Mouse (Mus musculus) gastrocnemius, postnatal 25 days (tissue): ENCODE results near the gene Mob3a. TPM values are rescaled to one million over a fixed set of nuclear protein-coding genes. Genes with fewer than 3 reads are reported as not detected.
A peak's percentile ranks its signal among the peaks of the same experiment; 100 is the strongest.

Source experiments
- DNase-seq: peaks from one replicate; pipeline ENCODE4 v3.0.0; 2022
- total RNA-seq, 2 experiments: library from RNA; stranded (reverse); gene quantifications; 1 replicate in 1 of 2; 2 replicates in 1 of 2; pipeline ENCODE4 v1.2.3; 2021

The Mob3a gene
- total RNA-seq, 2 experiments from 2014 or later, result 5.7 to 6.8 TPM

DNA sequence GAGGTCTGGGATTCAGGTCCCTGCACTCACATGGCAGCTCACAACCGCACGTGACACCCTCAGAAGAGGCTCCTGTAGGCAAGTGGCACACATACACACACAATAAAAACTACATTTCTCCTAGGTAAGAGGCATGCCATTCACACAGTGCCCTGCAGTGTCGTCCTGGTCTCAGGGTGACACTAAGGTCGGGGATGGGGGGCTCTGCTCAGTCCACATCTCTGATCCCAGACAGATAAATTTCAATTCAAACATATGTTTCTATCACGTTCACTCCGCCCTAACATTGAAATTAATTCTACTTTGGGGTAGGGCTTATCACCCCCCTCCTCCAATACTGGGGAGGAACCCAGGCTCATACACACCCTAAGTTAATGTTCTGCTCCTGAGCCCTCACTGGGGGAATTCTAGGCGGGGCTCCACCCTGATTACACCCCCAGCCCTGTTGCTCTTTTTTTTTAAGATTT lies 1.7 kb downstream of the Mob3a start:
- DNase-seq, result no peak

DNA sequence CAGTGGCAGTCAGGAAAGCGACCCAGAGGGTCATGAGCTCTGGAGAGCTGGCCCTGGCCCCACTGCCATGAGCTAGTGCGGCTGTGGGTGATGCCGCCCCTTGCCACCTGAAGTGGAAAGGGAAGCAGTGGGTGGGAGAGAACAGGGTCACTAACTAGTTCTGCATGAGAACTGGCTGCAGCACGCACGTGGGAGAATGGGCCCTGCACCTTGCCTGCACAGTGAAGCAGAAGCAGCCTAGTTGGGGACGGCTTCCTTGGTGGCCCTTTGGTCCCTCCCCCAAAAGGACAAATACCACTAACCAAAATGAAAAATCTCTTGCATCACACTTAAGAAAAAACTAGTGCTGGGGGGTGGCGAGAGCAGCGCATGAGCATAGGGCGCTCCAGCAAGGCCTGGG lies 3.2 kb downstream of the Mob3a start:
- DNase-seq, result no peak

- DNase-seq, result no peak
Measured at GRCm38 (mm10) chr10:80697812-80698211, 4.0 kb downstream of the Mob3a start.

- DNase-seq, result no peak
Measured at GRCm38 (mm10) chr10:80697393-80697787, 4.4 kb downstream of the Mob3a start.

DNA sequence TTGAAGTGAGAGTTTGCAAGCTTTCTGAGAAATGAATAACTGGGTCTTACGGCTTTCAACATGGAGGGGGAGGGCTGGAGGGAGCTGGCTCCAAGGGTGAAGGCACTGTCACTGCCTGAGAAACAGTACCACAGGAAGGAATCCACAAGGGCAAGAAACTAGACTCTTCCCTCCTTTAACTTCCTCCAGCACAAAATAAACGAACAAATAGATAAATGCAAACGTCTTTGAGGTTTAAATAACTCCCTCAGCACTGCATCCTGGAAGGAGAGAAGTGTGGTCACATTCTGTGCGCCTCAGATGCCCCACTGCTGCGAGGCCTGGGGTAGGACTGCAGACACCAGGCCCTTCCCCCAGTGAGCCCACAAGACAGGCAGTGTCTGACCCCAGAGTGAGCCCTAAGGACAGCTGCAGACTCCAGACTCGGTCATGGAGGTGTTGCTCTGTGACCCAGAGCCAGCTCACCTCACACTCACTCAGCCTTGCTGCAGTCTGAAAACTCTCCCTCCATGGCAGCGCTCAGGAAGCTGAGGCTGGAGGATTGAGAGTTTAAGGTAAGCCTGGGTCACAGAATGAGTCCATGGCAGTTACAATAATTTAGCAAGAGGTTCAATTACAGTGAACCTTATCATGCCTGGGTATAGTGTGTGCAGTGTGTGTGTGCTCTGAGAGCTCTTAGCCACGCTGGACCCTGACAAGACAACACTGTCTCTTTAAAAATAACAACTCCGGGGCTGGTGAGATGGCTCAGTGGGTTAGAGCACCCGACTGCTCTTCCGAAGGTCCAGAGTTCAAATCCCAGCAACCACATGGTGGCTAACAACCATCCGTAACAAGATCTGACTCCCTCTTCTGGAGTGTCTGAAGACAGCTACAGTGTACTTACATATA lies 5.0 kb downstream of the Mob3a start:
- no peak for DNase-seq

GRCm38 (mm10) chr10:80695801-80696501 lies 5.8 kb downstream of the Mob3a start:
- DNase-seq, result no peak

DNA sequence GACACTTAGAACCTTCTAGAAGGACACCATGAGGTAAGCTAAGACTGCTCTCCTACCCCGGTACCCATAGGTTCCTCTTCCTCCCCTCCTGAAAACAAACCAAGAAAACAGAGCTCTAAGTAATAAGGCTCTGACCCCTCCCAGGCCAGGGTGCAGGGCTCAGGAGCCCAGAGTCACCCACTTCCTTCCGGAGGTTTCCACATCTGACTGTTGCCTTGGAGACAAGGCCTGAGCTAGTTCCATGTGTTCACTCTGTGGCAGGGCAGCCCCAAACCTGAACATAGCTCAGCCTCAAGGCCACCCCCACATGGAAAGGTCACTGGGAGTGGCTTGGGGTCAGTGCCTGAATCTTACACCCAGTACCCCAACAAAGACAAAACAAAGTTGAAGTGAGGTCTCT lies 6.6 kb downstream of the Mob3a start:
- DNase-seq, result peak; percentile 56

- DNase-seq, result no peak
Measured at GRCm38 (mm10) chr10:80694159-80694938, 7.4 kb downstream of the Mob3a start.

DNA sequence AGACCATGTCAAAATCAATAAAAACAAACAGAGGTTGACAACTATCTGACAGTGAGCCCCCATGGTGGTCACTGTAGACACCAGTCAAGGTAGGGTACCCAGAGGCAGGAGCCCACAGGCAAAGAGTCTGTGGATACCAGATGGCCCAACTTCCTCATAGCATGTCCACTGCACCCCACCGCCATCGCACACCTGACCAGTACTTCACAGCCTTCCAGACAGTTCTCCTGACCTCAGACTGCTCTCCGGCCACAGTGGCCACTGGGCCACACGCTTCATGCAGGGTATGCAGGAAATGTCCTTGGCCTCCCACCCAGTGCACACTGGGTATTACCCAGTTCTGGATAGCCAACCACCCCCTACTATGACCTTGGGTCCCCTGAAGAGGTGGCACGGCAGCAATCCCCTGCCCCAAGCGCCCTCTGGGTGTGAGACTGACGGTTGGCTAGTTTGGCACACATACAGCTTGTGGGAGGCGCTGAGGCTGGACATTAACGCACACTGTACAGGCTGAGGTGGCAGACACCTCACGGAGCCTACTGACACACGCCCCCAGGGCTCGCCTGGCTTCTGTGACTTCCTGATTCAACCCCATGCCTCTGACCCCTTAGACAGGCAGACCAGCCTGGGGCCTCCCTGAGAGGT lies 8.3 kb downstream of the Mob3a start:
- no peak for DNase-seq

- no peak for DNase-seq
Measured at GRCm38 (mm10) chr10:80692249-80693165, 9.3 kb downstream of the Mob3a start.

GRCm38 (mm10) chr10:80687850-80688249 lies 13.9 kb downstream of the Mob3a start:
- DNase-seq, result peak; percentile 60

DNA sequence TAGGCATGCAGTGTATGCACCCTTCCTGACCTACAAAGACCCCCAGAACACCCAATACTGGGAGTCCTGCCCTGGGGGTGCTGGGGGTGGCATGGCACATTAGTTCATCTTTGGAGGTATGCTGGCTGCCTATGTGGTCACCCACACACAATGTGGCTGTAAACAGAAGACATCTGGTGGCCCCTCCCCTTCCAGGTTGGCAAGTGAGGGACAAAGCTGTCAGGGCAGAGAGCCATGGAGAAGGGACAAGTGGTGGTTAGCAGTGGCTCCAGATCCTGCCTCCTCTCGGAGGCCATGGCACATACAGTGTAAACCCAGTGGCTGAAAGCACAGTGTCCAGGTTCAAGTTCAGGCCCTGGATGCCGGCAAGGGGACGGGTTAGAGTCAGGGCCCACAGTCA lies 15.2 kb downstream of the Mob3a start:
- no peak for DNase-seq

- DNase-seq, result no peak
Measured at GRCm38 (mm10) chr10:80684984-80685383, 16.8 kb downstream of the Mob3a start.

- DNase-seq, result peak; percentile 59
Measured at GRCm38 (mm10) chr10:80684214-80684613, 17.6 kb downstream of the Mob3a start.

- no peak for DNase-seq
Measured at GRCm38 (mm10) chr10:80683647-80684046, 18.1 kb downstream of the Mob3a start.

DNA sequence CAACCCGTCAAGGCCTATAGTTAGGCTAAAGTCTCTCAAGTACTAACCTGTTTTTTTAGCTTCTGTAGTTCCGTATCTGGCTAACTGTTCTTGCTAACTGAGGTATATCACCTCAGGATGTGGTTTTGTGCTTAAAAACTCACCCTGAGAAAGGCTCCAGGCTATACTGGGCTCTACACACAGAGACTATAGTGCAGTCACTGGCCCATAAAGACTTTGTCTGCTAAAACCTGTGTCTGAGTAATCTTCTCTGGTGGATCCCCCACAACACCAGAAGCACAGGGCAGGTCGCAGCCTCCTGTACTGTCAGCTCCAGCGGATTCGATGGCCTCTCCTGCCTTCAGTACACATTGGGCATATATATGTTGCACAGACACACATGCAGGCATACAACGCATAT lies 19.8 kb downstream of the Mob3a start:
- DNase-seq, result no peak

GRCm38 (mm10) chr10:80680260-80680696 lies 21.5 kb downstream of the Mob3a start:
- DNase-seq, result no peak

GRCm38 (mm10) chr10:80679556-80680259 lies 22.1 kb downstream of the Mob3a start:
- peak; percentile 62 for DNase-seq

- no peak for DNase-seq
Measured at GRCm38 (mm10) chr10:80678601-80679377, 23.0 kb downstream of the Mob3a start.
